Mouse (Mus musculus) right cerebral cortex, postnatal 36 days (tissue): ENCODE measurements around the gene Olfr538.
"Not testable (repeated sequence)": the region's sequence is repeated elsewhere in the genome, so short reads cannot be mapped to it uniquely, and the experiment has no call there.

Source experiments
- DNase-seq, 2 experiments: peaks; one replicate each; pipeline ENCODE4 v3.0.0; 2022; ENCODE audit warnings: low spot score in 2 of 2, mixed read lengths in 1 of 2

Olfr538 gene

DNA sequence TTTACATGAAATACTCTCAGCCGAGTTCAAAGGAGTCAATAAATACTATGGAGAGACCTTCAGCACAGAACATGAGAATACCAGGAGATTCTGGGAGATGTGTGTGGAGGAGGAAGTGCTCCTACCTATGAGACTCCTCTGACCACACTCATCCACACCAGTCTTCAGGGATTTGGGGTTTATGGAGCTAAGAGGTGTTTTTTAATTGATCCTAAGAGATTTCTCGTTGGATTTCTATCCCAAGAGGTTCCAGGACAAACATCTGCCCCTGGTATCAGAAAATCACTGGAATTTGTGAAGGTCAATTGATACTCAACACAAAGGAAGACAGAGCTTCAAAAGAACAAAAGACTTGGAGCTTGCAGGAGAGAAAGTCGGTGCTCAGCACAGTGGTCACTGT is at the start of gene Olfr538:
Gene Olfr538 (plus strand): TSS at position 301 of the 400 bp plus-strand sequence.
- no peak for DNase-seq

DNA sequence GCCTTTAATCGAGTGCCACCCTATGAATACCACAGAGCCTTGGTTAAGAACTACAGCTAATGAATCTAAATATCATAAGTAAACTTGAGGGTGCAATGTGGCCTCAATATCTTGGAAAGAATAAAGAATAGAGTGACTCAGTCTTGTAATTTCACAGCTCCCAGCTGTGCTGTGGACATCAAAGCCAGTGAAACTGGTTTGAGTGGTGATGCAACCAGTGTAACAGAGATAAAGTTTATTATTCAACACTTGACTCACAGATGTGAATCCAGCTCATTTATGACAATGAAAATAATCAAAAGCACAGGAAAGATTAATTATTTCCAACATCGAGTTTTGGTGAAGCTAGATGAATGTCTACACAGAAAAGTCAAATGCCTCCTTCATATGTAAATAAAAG is 27.9 kb upstream of the Olfr538 start:
- DNase-seq, result no peak

DNA sequence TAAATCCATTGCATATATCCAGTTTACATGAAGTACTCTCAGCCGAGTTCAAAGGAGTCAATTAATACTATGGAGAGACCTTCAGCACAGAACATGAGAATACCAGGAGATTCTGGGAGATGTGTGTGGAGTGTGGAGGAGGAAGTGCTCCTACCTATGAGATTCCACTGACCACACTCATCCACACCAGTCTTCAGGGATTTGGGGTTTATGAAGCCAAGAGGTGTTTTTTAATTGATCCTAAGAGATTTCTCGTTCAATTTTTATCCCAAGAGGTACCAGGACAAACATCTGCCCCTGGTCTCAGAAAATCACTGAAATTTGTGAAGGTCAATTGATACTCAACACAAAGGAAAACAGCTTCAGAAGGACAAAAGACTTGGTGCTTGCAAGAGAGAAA is 33.3 kb downstream of the Olfr538 start, which contains the start of gene Olfr46:
Gene Olfr46 (plus strand): TSS at position 301 of the 400 bp plus-strand sequence.
- not testable (repeated sequence) for DNase-seq
